Mouse (Mus musculus): Measurements from ENCODE around the gene Ankrd28. TPM values are rescaled to one million over a fixed set of nuclear protein-coding genes. Genes with fewer than 3 reads are reported as not detected.
A peak's percentile ranks its signal among the peaks of the same experiment; 100 is the strongest.

Gene Ankrd28
- polyA plus RNA-seq, 1 experiment from 2014 or later, result 10.0 TPM

DNA sequence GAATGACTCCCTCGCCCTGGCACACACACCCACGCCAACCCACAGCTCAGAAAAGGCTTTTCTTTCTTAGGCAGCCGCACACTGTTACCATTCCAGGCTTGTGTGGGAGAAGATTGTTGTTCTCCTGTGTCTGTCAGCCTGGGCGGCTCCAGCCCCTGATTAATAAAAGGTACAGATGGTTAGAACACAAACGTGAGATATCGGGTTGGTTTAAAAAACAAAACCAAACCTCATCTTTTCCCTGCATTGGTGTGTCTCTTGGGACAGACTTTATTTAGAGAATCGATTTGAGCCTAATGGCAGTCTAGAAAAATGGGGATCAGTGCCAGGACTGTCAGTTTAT, 890 bp upstream of the Ankrd28 start:
- peak overlapping the region; percentile 98 for H3K4me3 ChIP-seq
- peak overlapping the region; percentile 77 for H3K27ac ChIP-seq
- H3K9ac ChIP-seq, result peak overlapping the region; percentile 89
- peak overlapping the region; percentile 87 for H3K4me2 ChIP-seq
- peaks cover 2% of the 10 kb centered on the region; the same call in 1 of the 2 replicates for H3K9me3 ChIP-seq (replicated peaks)
- no peaks in the 10 kb centered on the region for H3K36me3 ChIP-seq (ENCODE audit: poor library complexity, severe bottlenecking)
- H3K4me1 ChIP-seq, result peaks cover 21% of the 10 kb centered on the region
- H3K27me3 ChIP-seq, result no peaks in the 10 kb centered on the region
- WGBS, result 5% methylated on average over 7 of the region's 7 CpGs
- ATAC-seq, result no peak

DNA sequence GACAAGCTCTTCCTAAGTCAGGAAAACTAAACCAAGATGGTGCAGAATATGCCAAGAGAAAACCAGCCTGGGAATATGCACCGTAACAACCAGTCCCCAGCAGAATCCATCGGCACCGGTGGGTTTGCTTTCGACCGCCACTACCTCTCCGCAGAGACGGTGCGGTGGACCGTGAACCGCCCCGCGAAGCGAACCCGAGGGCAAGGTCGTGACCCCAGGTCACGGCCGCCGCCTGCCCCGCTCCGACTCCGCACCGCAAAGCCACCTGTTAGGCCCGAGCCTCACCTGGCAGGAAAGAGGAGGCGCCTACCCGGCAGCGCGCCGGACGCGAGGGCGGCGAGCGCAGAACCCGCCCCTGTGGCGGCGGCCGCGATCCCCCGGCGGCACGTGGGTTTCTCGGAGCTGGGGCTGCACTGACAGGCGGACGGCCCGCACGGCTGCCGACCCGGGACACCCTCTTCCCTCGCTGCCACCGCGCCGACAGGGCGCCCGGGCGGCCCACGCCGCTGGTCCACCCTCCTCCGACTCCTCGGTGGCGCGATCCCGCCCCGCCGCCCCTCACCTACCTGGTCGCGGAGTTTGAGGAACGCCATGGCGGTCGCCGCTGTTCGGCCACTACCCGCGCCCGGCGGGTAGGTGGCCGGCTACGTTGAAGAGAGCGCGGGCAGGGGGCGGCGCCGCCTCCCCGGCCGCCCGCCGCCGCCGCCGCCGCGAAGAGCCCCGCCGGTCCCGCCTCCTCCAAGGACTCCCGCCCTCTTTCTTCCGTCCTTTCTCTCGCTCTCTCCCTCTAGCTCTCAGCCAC, 489 bp downstream of the Ankrd28 start:
- under 1% methylated on average over 55 of the region's 97 CpGs for whole genome bisulfite sequencing
- no peaks in the 10 kb centered on the region for H3K27me3 ChIP-seq
- H3K9me3 ChIP-seq (replicated peaks), result no peaks in the 10 kb centered on the region
- H3K36me3 ChIP-seq (ENCODE audit: poor library complexity, severe bottlenecking), result no peaks in the 10 kb centered on the region
- ATAC-seq, result no peak; the same call in none of the 2 replicates
- H3K27ac ChIP-seq, result peak overlapping the region; percentile 94
- peak overlapping the region; percentile 87 for H3K4me2 ChIP-seq
- peak overlapping the region; percentile 89 for H3K9ac ChIP-seq
- H3K4me3 ChIP-seq, result peak overlapping the region; percentile 98
- peaks cover 21% of the 10 kb centered on the region for H3K4me1 ChIP-seq

DNA sequence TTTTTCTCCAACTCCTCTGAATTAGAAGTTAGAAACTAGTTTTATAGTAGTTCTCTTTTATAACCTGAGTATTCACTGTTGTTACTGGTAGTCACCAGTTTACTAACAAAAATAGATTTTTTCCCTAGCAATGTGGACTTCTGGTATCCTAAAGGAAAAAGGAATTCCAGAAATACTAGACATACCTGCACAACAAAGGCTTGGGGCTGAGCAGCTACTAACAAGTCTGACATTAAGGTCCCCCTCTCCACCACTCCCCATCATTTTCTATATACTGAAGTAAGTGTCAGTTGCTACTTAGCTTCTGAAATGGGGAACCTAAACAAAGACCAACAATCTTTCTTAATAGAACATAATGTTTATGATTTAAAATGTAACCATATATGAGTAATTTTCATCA, 3.2 kb downstream of the Ankrd28 start:
- Histone ChIP-seq H3K27me3 (no peaks in the 10 kb centered on the region), H3K9ac (no peak overlapping the region), H3K27ac (no peak overlapping the region), H3K9me3 (replicated peaks) (no peaks in the 10 kb centered on the region), H3K4me2 (no peak overlapping the region), H3K36me3 (ENCODE audit: poor library complexity, severe bottlenecking) (no peaks in the 10 kb centered on the region), H3K4me1 (peaks cover 19% of the 10 kb centered on the region), H3K4me3 (no peak overlapping the region)
- no peak for ATAC-seq

DNA sequence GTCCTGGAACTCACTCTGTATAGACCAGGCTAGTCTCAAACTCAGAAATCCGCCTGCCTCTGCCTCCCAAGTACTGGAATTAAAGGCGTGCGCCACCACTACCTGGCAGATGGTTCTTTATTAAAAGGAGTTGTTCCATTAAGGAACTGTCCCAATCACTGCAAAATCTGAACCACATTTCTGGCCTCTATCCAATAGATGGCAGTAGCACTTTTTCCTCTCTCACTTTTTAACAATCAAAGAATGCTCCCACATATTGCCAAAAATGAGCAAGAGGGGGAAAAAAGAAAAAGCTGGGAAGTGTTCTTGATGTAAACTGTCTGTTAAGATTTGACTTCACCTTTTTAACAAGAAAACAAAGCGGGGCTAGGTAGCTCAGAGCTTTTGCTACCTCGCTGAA, 20.5 kb downstream of the Ankrd28 start:
- H3K27me3 ChIP-seq, result no peaks in the 10 kb centered on the region
- H3K4me2 ChIP-seq, result no peak overlapping the region
- WGBS, result 90% methylated on average over 5 of the region's 5 CpGs
- H3K4me1 ChIP-seq, result no peaks in the 10 kb centered on the region
- H3K4me3 ChIP-seq, result no peak overlapping the region
- H3K9me3 ChIP-seq (replicated peaks), result no peaks in the 10 kb centered on the region; the same call in 1 of the 2 replicates
- no peak overlapping the region for H3K27ac ChIP-seq
- ATAC-seq, result no peak
- H3K36me3 ChIP-seq (ENCODE audit: poor library complexity, severe bottlenecking), result 0 out of 2 replicates have a peak, but pooled peaks cover 5% of the 10 kb centered on the region
- H3K9ac ChIP-seq, result no peak overlapping the region

DNA sequence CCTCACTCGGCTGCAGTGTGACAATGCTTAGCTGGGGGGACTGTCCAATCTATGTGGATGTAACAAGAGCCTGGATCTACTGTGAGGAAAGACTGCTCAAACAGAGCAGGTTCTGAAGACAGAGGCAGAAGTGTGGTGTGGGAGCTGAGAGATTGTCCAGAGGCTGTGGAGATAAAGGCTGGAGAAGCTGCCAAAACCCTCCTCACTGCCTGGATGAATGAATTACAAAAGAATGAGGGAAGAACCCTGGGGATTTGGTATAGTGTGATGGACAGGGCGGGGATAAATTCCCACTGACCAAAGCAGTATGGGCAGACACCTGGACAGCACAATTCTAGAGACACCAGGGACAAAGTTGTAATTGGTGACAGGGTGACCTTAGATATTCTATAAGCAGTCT, 26.7 kb downstream of the Ankrd28 start:
- peak overlapping the region; percentile 21; the same call in 1 of the 2 replicates for H3K27ac ChIP-seq
- no peak overlapping the region for H3K4me3 ChIP-seq
- 0 out of 2 replicates have a peak, but pooled peaks cover 5% of the 10 kb centered on the region for H3K36me3 ChIP-seq (ENCODE audit: poor library complexity, severe bottlenecking)
- peaks cover 5% of the 10 kb centered on the region for H3K4me1 ChIP-seq
- WGBS, result 27% methylated on average over 2 of the region's 2 CpGs
- ATAC-seq, result no peak
- no peaks in the 10 kb centered on the region; the same call in 1 of the 2 replicates for H3K9me3 ChIP-seq (replicated peaks)
- no peaks in the 10 kb centered on the region for H3K27me3 ChIP-seq
- no peak overlapping the region for H3K9ac ChIP-seq
- H3K4me2 ChIP-seq, result no peak overlapping the region

DNA sequence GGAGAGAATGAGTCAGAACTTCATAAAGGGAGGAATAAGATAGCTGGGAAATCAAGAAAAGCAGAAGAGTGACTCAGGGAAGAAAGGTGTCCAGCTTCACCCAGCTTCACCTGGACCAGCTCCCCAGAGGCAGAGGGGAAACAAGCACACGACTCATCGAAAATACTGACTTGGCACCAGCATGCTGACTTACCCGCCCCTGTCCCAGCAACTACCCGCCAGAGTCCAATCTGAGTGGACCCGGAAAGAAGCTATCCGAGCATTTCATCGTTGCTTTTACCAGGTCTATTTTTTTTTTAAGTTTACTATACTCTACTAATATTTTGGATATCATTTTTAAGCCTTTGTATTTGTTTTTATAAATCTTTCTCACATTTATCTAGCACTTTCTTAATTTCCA, 29.5 kb downstream of the Ankrd28 start:
- Histone ChIP-seq H3K4me2 (no peak overlapping the region), H3K9ac (no peak overlapping the region), H3K36me3 (ENCODE audit: poor library complexity, severe bottlenecking) (no peaks in the 10 kb centered on the region), H3K9me3 (replicated peaks) (no peaks in the 10 kb centered on the region), H3K27me3 (no peaks in the 10 kb centered on the region), H3K4me3 (no peak overlapping the region), H3K4me1 (peaks cover 9% of the 10 kb centered on the region), H3K27ac (no peak overlapping the region)
- no peak for ATAC-seq
- WGBS, result 93% methylated on average over 7 of the region's 7 CpGs

DNA sequence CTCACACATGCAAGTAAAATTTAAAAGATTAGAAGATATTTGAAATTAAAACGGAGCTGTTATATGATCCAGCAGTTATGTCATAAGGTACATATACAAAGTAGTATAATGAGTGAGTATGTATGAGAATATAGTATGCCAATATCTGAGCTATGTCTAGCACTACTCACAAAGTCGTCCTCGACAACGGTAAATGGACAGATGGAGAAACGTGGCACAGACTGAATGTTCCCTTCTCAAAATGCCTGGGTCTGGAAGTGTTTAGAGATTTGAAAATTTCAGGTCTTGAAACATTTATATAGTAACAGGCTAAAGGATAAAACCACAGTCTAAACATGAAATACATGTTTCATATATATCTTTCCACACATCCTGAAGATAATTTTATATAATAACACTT, 30.0 kb downstream of the Ankrd28 start:
- peaks cover 12% of the 10 kb centered on the region for H3K4me1 ChIP-seq
- H3K9ac ChIP-seq, result no peak overlapping the region
- no peak for ATAC-seq
- no peak overlapping the region for H3K4me3 ChIP-seq
- H3K9me3 ChIP-seq (replicated peaks), result no peaks in the 10 kb centered on the region
- H3K4me2 ChIP-seq, result no peak overlapping the region
- H3K27me3 ChIP-seq, result no peaks in the 10 kb centered on the region
- no peak overlapping the region for H3K27ac ChIP-seq
- WGBS, result 89% methylated on average over 5 of the region's 5 CpGs
- no peaks in the 10 kb centered on the region for H3K36me3 ChIP-seq (ENCODE audit: poor library complexity, severe bottlenecking)

DNA sequence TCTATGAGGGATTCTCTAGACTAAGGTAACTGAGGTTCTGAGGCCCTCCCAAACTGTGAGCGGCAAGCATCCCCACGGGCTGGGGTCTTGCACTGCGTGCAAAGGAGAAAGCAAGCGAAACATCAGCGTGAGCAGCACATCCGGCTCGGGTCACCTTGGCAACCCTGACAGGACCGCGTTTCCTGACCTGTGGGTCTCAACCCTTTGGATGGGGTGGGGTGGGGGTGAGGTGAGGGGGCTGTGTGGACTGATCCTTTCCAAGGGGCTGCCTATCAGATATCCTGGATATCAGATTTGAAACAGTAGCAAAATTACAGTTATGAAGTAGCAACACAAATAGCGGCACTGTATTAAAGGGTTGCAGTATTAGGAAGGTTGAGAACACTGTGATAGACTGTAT, 31.5 kb downstream of the Ankrd28 start:
- no peak for ATAC-seq
- Histone ChIP-seq H3K36me3 (ENCODE audit: poor library complexity, severe bottlenecking) (no peaks in the 10 kb centered on the region), H3K9me3 (replicated peaks) (no peaks in the 10 kb centered on the region), H3K27me3 (no peaks in the 10 kb centered on the region), H3K27ac (no peak overlapping the region), H3K9ac (no peak overlapping the region), H3K4me2 (no peak overlapping the region), H3K4me1 (peaks cover 16% of the 10 kb centered on the region), H3K4me3 (no peak overlapping the region)
- whole genome bisulfite sequencing, result 77% methylated on average over 10 of the region's 10 CpGs

DNA sequence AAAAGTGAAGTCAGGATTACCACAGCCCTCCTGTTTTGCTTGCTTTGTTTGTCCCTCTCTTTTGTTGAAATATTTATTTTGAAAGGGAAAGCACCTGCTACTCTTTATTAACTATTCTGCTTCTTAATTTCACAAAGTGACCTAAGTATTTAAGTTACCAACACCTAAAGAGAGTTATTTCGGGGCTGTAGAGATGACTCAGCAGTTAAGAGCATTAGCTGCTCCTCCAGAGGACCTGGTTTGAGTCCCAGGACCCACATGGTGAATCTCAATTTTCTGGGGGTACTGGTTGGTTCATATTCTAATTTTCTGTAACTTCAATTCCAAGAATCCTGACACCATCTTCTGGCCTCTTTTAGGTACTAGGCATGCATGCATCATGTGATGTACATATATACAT, 34.9 kb downstream of the Ankrd28 start:
- Histone ChIP-seq H3K36me3 (ENCODE audit: poor library complexity, severe bottlenecking) (no peaks in the 10 kb centered on the region), H3K9ac (no peak overlapping the region), H3K4me2 (no peak overlapping the region), H3K27me3 (no peaks in the 10 kb centered on the region), H3K4me1 (peaks cover 12% of the 10 kb centered on the region), H3K27ac (no peak overlapping the region), H3K9me3 (replicated peaks) (no peaks in the 10 kb centered on the region), H3K4me3 (no peak overlapping the region)
- ATAC-seq, result no peak
- 40% methylated on average over 1 of the region's 1 CpGs for WGBS

DNA sequence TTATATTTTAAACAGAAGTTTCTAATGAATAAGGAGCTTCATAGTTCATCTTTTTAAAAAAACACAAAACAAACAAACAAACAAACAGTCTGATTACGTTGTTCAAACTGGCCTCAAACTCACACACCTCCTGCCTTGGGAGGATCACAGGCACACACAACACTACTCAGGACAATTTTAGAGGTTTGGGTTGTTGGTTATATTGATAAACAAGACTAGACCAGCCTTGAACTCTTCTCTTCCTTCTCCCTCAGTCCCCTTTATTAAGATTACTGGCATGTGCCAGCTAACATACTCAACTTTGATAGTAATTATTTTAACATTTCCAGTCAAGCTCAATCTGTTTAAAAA, 35.7 kb downstream of the Ankrd28 start:
- 37% methylated on average over 1 of the region's 1 CpGs for WGBS

DNA sequence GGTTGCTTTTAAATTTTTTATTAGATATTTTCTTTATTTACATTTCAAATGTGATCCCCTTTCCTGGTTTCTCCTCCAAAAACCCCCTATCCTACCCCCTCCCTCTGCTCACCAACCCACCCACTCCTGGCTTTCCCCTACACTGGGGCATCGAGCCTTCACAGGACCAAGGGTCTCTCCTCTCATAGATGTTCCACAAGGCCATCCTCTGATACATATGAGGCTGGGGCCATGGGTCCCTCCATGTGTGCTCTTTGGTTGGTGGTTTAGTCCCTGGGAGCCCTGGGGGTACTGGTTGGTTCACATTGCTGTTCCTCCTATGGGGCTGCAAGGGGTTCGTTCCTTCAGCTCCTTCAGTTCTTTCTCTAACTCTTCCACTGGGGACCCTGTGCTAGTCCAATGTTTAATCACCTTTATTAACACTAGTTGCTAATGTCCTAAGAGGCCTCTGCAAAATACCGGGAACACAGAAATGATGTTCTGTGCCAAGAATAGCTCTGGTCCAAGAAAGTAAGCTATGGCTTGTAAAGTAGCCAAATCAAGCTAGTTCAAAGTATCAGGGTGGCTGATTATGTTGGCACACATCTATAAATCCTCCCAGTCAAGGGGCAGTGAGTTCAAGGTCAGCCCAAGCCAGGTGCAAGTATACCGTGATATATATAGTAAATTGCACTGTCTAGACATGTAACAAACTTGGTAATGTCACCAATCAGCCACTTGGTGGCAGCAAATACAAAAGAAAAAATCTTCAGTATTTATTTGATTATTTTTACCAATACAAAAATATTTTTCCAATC, 36.3 kb downstream of the Ankrd28 start:
- 62% methylated on average over 4 of the region's 4 CpGs for WGBS
- Histone ChIP-seq H3K9ac (no peak overlapping the region), H3K27ac (no peak overlapping the region), H3K4me1 (peaks cover 12% of the 10 kb centered on the region), H3K27me3 (no peaks in the 10 kb centered on the region), H3K4me3 (no peak overlapping the region), H3K9me3 (replicated peaks) (no peaks in the 10 kb centered on the region), H3K4me2 (no peak overlapping the region), H3K36me3 (ENCODE audit: poor library complexity, severe bottlenecking) (no peaks in the 10 kb centered on the region)
- ATAC-seq, result peak; percentile 91

More for the DNA sequence above, 35.7 kb downstream of the Ankrd28 start:
- Histone ChIP-seq H3K9me3 (replicated peaks) (no peaks in the 10 kb centered on the region), H3K27me3 (no peaks in the 10 kb centered on the region), H3K4me2 (no peak overlapping the region), H3K9ac (no peak overlapping the region), H3K27ac (no peak overlapping the region), H3K36me3 (ENCODE audit: poor library complexity, severe bottlenecking) (no peaks in the 10 kb centered on the region), H3K4me3 (no peak overlapping the region), H3K4me1 (peaks cover 12% of the 10 kb centered on the region)
- ATAC-seq, result peak; percentile 62; the same call in 1 of the 2 replicates

DNA sequence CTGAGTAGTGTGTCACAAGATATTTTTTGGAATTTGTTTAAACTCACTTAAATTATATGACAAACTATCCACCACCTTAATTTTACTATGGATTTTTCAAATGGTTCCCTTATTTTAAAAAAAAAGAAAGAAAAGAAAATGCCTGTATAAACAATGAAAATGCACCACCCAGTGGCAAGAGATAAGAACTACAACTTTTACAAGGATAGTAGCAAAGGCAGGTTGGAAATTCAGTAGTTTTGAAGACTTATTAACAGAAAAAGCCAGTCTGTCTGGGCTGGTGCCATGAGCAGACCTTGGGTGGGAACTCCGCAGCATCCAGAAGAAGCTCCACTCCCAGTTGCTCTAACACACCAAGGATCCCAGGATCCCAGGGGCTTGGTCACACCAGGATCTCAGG, 39.7 kb downstream of the Ankrd28 start:
- H3K4me3 ChIP-seq, result no peak overlapping the region
- ATAC-seq, result no peak
- H3K27me3 ChIP-seq, result no peaks in the 10 kb centered on the region
- no peak overlapping the region for H3K27ac ChIP-seq
- no peak overlapping the region for H3K9ac ChIP-seq
- H3K36me3 ChIP-seq (ENCODE audit: poor library complexity, severe bottlenecking), result no peaks in the 10 kb centered on the region
- WGBS, result 60% methylated on average over 1 of the region's 1 CpGs
- no peaks in the 10 kb centered on the region for H3K9me3 ChIP-seq (replicated peaks)
- H3K4me1 ChIP-seq, result peaks cover 15% of the 10 kb centered on the region
- no peak overlapping the region for H3K4me2 ChIP-seq
